Comparison of ENCODE assay signal across 8 mouse cellular contexts in the genomic region with DNA sequence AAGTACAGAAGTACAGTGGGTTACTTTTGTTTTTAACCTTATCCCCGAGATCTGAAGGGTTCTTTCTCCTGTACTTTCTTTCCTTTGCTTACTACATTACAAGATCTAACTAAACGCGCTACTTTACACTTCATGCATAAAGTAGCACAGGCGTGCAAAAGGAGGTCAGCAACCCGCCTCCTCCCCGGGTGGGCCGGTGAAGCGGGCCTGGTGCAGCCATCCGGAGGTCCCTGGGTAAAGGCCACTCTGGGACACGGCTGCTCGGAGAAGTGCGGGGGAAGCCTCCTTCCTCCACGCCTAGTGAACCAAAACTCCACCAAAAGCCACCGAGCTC. TPM values are rescaled to one million over a fixed set of nuclear protein-coding genes. Genes with fewer than 3 reads are reported as not detected.
A peak's percentile ranks its signal among the peaks of the same experiment; 100 is the strongest.
DNase-seq lines count a peak whose midpoint lies in the region; ATAC-seq and TF ChIP-seq lines count a peak whose summit lies in the region.

No protein-coding gene starts in this region.

- H3K4me2 ChIP-seq in embryonic facial prominence, embryonic 11.5 days (ENCODE audit: low read depth, low read length), result peak overlapping the region; percentile 52
- H3K4me2 ChIP-seq in intestine, embryonic 15.5 days (replicated peaks), result peak overlapping the region; percentile 77
- H3K4me2 ChIP-seq in neural tube, embryonic 12.5 days (replicated peaks), result peak overlapping the region; percentile 63

- H3K36me3 ChIP-seq in embryonic facial prominence, embryonic 11.5 days (replicated peaks; ENCODE audit: control insufficient read depth, insufficient read depth, low read depth, low read length), result no peaks in the 10 kb centered on the region
- no peaks in the 10 kb centered on the region for H3K36me3 ChIP-seq in intestine, embryonic 15.5 days
- no peaks in the 10 kb centered on the region for H3K36me3 ChIP-seq in neural tube, embryonic 12.5 days

- H3K4me1 ChIP-seq in embryonic facial prominence, embryonic 11.5 days (ENCODE audit: control insufficient read depth, insufficient read depth, low read length), result no peaks in the 10 kb centered on the region
- H3K4me1 ChIP-seq in intestine, embryonic 15.5 days (replicated peaks), result peaks cover 3% of the 10 kb centered on the region; the same call in 1 of the 2 replicates
- H3K4me1 ChIP-seq in neural tube, embryonic 12.5 days, result peaks cover 5% of the 10 kb centered on the region

- ATAC-seq in embryonic facial prominence, embryonic 11.5 days (replicated peaks; ENCODE audit: insufficient number of reproducible peaks, low FRiP score, low TSS enrichment, low read depth), result peak; percentile 73
- ATAC-seq in intestine, embryonic 15.5 days, result peak; percentile 84; the same call in 1 of the 2 replicates
- ATAC-seq in neural tube, embryonic 12.5 days (ENCODE audit: low FRiP score, low read depth), result no peak

- no peaks in the 10 kb centered on the region for H3K9me3 ChIP-seq in embryonic facial prominence, embryonic 11.5 days (replicated peaks; ENCODE audit: control insufficient read depth, low read length)
- H3K9me3 ChIP-seq in intestine, embryonic 15.5 days, result no peaks in the 10 kb centered on the region
- no peaks in the 10 kb centered on the region for H3K9me3 ChIP-seq in neural tube, embryonic 12.5 days

- H3K9ac ChIP-seq in embryonic facial prominence, embryonic 11.5 days (replicated peaks; ENCODE audit: low read length), result peak overlapping the region; percentile 96
- peak overlapping the region; percentile 90 for H3K9ac ChIP-seq in intestine, embryonic 15.5 days
- peak overlapping the region; percentile 85 for H3K9ac ChIP-seq in neural tube, embryonic 12.5 days

- H3K27me3 ChIP-seq in embryonic facial prominence, embryonic 11.5 days (ENCODE audit: control insufficient read depth, insufficient read depth, low read length), result no peaks in the 10 kb centered on the region
- no peaks in the 10 kb centered on the region for H3K27me3 ChIP-seq in intestine, embryonic 15.5 days (replicated peaks)
- no peaks in the 10 kb centered on the region for H3K27me3 ChIP-seq in neural tube, embryonic 12.5 days (replicated peaks)

- no peak for DNase-seq in left cerebral cortex, adult 2 months (ENCODE audit: extremely low spot score in 1 of 2, low spot score in 2 of 2)
- DNase-seq in left cerebral cortex, adult 8-10 months (ENCODE audit: low spot score in 2 of 2), result no peak
- DNase-seq in embryonic facial prominence, embryonic 11.5 days (ENCODE audit: low spot score), result no peak
- no peak for DNase-seq in adrenal gland, postnatal 36 days
- no peak for DNase-seq in urinary bladder, postnatal 25 days (ENCODE audit: low spot score)
- no peak for DNase-seq in left cerebral cortex, adult 11 months (ENCODE audit: low spot score)

- H3K4me3 ChIP-seq in left cerebral cortex, adult 2 months, result peak overlapping the region; percentile 91
- H3K4me3 ChIP-seq in embryonic facial prominence, embryonic 11.5 days (ENCODE audit: low read depth, low read length), result peak overlapping the region; percentile 85
- H3K4me3 ChIP-seq in intestine, embryonic 15.5 days (replicated peaks), result peak overlapping the region; percentile 92
- peak overlapping the region; percentile 88 for H3K4me3 ChIP-seq in neural tube, embryonic 12.5 days

- no peak for TF ChIP-seq CTCF in left cerebral cortex, adult 2 months (IDR thresholded peaks at IDR 0.05)

- intact Hi-C loops in left cerebral cortex, adult 2 months (cut with DNase I), result loop anchor here (1.0 to 2.0 kb wide), 2 partner anchors 71 to 110 kb away; a partner anchor contains a TSS

- WGBS in embryonic facial prominence, embryonic 11.5 days, result 1% methylated on average over 14 of the region's 14 CpGs
- WGBS in intestine, embryonic 15.5 days, result 1% methylated on average over 14 of the region's 14 CpGs
- WGBS in neural tube, embryonic 12.5 days, result under 1% methylated on average over 14 of the region's 14 CpGs

- H3K27ac ChIP-seq in left cerebral cortex, adult 2 months, result peak overlapping the region; percentile 96
- peak overlapping the region; percentile 93 for H3K27ac ChIP-seq in embryonic facial prominence, embryonic 11.5 days (replicated peaks; ENCODE audit: low read depth, low read length)
- peak overlapping the region; percentile 91 for H3K27ac ChIP-seq in intestine, embryonic 15.5 days
- H3K27ac ChIP-seq in neural tube, embryonic 12.5 days, result peak overlapping the region; percentile 84

RNA-seq across cellular contexts. Expression of a gene that starts 0.3 kb away (rescaled TPM):
- 10 to 100 TPM; 37.0 to 40.9 TPM for total RNA-seq in left cerebral cortex, adult 2 months (2021)
- total RNA-seq in left cerebral cortex, adult 8-10 months (2022), result 10 to 100 TPM; 31.3 to 47.2 (median 42.7) TPM
- 8.2 and 9.2 TPM in 2 replicates for polyA plus RNA-seq in embryonic facial prominence, embryonic 11.5 days (2014; fragmentation: Nextera tagmentation; extraction: Ambion mirVana)
- 4.0 and 4.4 TPM in 2 replicates for polyA plus RNA-seq in intestine, embryonic 15.5 days (2015; fragmentation: Nextera tagmentation; extraction: Ambion mirVana)
- 5.8 and 6.7 TPM in 2 replicates for polyA plus RNA-seq in neural tube, embryonic 12.5 days (2016; fragmentation: Nextera tagmentation; extraction: Ambion mirVana)
- 10 to 100 TPM; 28.8 to 29.6 TPM for total RNA-seq in adrenal gland, postnatal 36 days (2021)

RNA-seq across cellular contexts. Expression of a gene that starts 34.3 kb away (rescaled TPM):
- total RNA-seq in left cerebral cortex, adult 2 months (2021), result 1 to 10 TPM; 1.4 to 1.9 TPM
- 1 to 10 TPM in 3 of 4 experiments, under 1 TPM in 1; 0.74 to 2.4 (median 1.9) TPM for total RNA-seq in left cerebral cortex, adult 8-10 months (2022)
- polyA plus RNA-seq in embryonic facial prominence, embryonic 11.5 days (2014; fragmentation: Nextera tagmentation; extraction: Ambion mirVana), result 0.58 TPM in 1 of 2 replicates, not detected in the other
- polyA plus RNA-seq in intestine, embryonic 15.5 days (2015; fragmentation: Nextera tagmentation; extraction: Ambion mirVana), result not detected in 2 replicates
- polyA plus RNA-seq in neural tube, embryonic 12.5 days (2016; fragmentation: Nextera tagmentation; extraction: Ambion mirVana), result not detected in 2 replicates
- total RNA-seq in adrenal gland, postnatal 36 days (2021), result under 1 TPM in 1 of 2 experiments, not detected in 1; 0.33 TPM
